Mouse (Mus musculus) right cerebral cortex, adult 2 months (tissue): Measurements from ENCODE around the gene Wdr86.

Source experiments
- DNase-seq, 2 experiments: peaks; one replicate each; pipeline ENCODE4 v3.0.0; 2021 to 2022; ENCODE audit warnings: low spot score in 2 of 2

The Wdr86 gene

DNA sequence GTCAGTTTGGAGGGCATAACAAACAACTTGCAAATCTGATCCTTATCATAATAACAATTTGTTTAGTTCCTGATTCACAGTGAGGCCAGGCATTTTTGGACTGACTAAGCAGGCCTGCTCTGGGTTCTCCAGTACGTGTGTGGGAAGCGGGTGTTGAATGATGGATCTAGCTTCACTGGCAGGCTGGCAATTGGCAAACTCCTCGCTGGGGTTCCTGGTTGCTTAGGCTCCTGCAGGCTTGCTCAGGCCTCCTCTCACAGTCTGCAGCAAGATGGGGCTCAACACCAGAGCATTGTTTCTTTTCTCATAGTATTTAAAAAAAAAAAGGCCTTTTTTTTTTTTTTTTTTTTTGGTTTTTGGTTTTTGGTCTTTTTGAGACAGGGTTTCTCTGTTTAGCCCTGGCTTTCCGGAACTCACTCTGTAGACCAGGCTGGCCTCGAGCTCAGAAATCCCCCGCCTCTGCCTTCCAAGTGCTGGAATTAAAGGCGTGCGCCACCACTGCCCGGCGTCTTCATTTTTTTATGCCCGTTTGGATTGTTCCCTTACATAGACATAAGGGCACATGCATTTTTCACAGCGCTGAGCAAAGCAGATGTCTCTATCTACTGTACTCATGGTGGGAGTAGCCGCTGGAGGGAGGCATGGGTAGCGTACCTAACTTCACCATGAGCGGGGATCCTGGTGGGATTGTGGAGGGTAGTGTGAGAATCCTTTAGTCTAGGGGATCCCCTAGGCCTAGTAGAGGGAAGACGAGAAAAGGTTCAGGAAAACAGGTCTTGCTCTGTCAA is 45.8 kb downstream of the Wdr86 start:
- peak; percentile 70 to 79 for DNase-seq

DNA sequence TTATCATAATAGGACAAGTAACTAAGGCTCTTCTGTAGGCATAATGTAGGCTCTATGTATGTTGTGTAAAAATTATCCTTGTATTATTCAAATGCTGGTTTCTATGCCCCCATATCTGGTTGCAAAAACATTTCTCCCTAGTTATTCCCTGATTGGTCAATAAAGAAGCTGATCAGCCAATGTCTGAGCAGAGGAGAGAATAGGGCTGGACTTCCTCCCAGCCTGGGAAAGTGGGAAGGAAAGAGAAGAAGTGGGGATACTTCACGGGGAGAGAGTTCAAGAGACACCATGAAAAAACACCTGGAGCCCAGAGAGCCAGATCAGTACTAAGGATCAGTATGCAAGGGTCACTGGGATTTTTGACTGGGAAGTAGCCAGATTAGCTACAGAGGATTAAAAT is 49.1 kb downstream of the Wdr86 start:
- no peak for DNase-seq

DNA sequence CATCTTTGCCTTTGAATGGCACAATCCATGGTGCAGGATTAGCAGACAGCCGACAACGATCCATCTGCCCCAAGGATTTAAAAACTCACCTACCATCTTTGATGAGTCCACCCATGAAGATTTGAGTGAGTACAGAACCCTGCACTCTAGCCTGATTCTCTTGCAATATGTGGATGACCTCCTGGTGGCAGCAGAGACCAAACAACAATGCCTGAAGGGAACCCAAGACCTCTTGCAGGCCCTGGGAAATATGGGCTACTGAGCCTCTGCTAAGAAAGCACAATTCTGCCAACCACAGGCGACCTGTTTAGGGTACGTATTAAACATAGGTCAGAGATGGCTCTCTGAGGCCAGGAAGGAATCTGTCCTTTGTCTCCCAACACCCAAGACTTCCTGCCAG is 56.3 kb downstream of the Wdr86 start:
- peak; percentile 93 for DNase-seq
